28 mouse cellular contexts compared by ENCODE assay signal in the genomic region with DNA sequence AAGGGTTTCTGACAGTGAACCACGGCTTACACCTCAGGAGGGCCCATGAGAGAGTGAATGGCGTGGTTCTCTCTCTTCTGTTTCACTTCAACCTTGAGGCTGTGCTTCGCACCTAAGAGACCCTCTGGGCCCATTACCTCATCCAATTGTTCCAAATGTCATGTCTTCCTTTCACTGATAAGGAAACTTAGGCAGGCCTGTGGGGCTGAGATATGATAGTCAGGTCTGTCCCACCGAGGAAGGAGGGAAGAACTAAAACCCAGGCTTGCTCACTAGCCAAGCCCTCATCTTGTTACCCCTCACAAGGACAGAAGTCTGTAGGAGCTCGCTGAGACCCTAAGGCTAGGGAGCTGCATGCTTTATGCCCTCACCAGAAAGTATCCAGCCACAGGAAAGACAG. TPM values are rescaled to one million over a fixed set of nuclear protein-coding genes. Genes with fewer than 3 reads are reported as not detected.
DNase-seq lines count a peak whose midpoint lies in the region; ATAC-seq and TF ChIP-seq lines count a peak whose summit lies in the region.
"Had no signal": no experiment of that assay in that cellular context is flagged by ENCODE, and none has a peak within 500 bp of the region (broad histone marks: within the 10 kb centered on the region; RNA-seq: fewer than 3 reads in every experiment).

No protein-coding gene starts in this region.

- no peaks in the 10 kb centered on the region for H3K9me3 ChIP-seq in heart, embryonic 12.5 days (replicated peaks)
- no peaks in the 10 kb centered on the region for H3K9me3 ChIP-seq in liver, embryonic 11.5 days (ENCODE audit: control insufficient read depth, low read length)
- H3K9me3 ChIP-seq in liver, postnatal 0 days (ENCODE audit: low read length) = no peaks in the 10 kb centered on the region
- H3K9me3 ChIP-seq: embryonic facial prominence, embryonic 10.5 days; kidney, embryonic 15.5 days; limb, embryonic 15.5 days; midbrain, embryonic 13.5 days; neural tube, embryonic 12.5 days had no signal

- no peak overlapping the region for H3K4me3 ChIP-seq in heart, embryonic 12.5 days
- H3K4me3 ChIP-seq in liver, embryonic 11.5 days (ENCODE audit: low read depth, low read length) = no peak overlapping the region
- no peak overlapping the region for H3K4me3 ChIP-seq in liver, postnatal 0 days (ENCODE audit: low read depth, low read length)
- H3K4me3 ChIP-seq: embryonic facial prominence, embryonic 10.5 days; kidney, embryonic 15.5 days; limb, embryonic 15.5 days; midbrain, embryonic 13.5 days; neural tube, embryonic 12.5 days had no signal

- peak; percentile 88 for TF ChIP-seq EP300 in liver, postnatal 0 days (IDR thresholded peaks at IDR 0.05; ENCODE audit: low read depth)

- no peak overlapping the region for H3K27ac ChIP-seq in heart, embryonic 12.5 days (ENCODE audit: poor library complexity, severe bottlenecking)
- peak overlapping the region; percentile 79 for H3K27ac ChIP-seq in liver, embryonic 11.5 days (ENCODE audit: low read depth, low read length)
- H3K27ac ChIP-seq in liver, postnatal 0 days (ENCODE audit: low read depth) = peak overlapping the region; percentile 30; the same call in 1 of the 2 replicates
- H3K27ac ChIP-seq: embryonic facial prominence, embryonic 10.5 days; hindbrain, postnatal 0 days; kidney, embryonic 15.5 days; limb, embryonic 15.5 days; macrophage; midbrain, embryonic 13.5 days; neural tube, embryonic 12.5 days; stomach, postnatal 0 days had no signal

- no peak for TF ChIP-seq CTCF in liver, postnatal 0 days (IDR thresholded peaks at IDR 0.05; ENCODE audit: low read depth)

- 55% methylated on average over 5 of the region's 5 CpGs for WGBS in heart, embryonic 12.5 days
- 47% methylated on average over 5 of the region's 5 CpGs for WGBS in liver, embryonic 11.5 days
- 48% methylated on average over 5 of the region's 5 CpGs for WGBS in liver, postnatal 0 days (ENCODE audit: insufficient replicate concordance)

- H3K27me3 ChIP-seq in heart, embryonic 12.5 days (replicated peaks) = peaks cover 16% of the 10 kb centered on the region
- no peaks in the 10 kb centered on the region for H3K27me3 ChIP-seq in liver, embryonic 11.5 days (replicated peaks; ENCODE audit: control insufficient read depth, insufficient read depth, low read length)
- H3K27me3 ChIP-seq in liver, postnatal 0 days (ENCODE audit: insufficient read depth, low read length) = no peaks in the 10 kb centered on the region
- H3K27me3 ChIP-seq: kidney, embryonic 15.5 days; neural tube, embryonic 12.5 days had no signal

- no peak overlapping the region for H3K4me2 ChIP-seq in heart, embryonic 12.5 days
- H3K4me2 ChIP-seq in liver, embryonic 11.5 days = peak overlapping the region; percentile 54
- peak overlapping the region; percentile 30; the same call in 1 of the 2 replicates for H3K4me2 ChIP-seq in liver, postnatal 0 days (ENCODE audit: low read depth, low read length)
- H3K4me2 ChIP-seq: kidney, embryonic 15.5 days; limb, embryonic 15.5 days; midbrain, embryonic 13.5 days; neural tube, embryonic 12.5 days had no signal

- peak; percentile 35 for ATAC-seq in heart, embryonic 12.5 days (ENCODE audit: insufficient number of reproducible peaks, low FRiP score)
- ATAC-seq in liver, embryonic 11.5 days (replicated peaks; ENCODE audit: low FRiP score) = peak; percentile 86
- ATAC-seq in liver, postnatal 0 days = peak; percentile 71
- no peak for ATAC-seq in megakaryocyte, adult 5-6 weeks (ENCODE audit: poor library complexity, severe bottlenecking)
- ATAC-seq: CD4-positive, CD25-positive, alpha-beta regulatory T cell, adult 4 months had no signal

- no peak overlapping the region for H3K9ac ChIP-seq in heart, embryonic 12.5 days
- peak overlapping the region; percentile 30; the same call in 1 of the 2 replicates for H3K9ac ChIP-seq in liver, embryonic 11.5 days (ENCODE audit: low read depth, low read length)
- no peak overlapping the region; the same call in 1 of the 2 replicates for H3K9ac ChIP-seq in liver, postnatal 0 days (replicated peaks)
- H3K9ac ChIP-seq: kidney, embryonic 15.5 days; limb, embryonic 15.5 days; midbrain, embryonic 13.5 days; neural tube, embryonic 12.5 days had no signal

- DNase-seq in heart, postnatal 36 days = no peak
- DNase-seq in c-Kit-positive CD71-positive TER-119-negative erythroid progenitor cells, embryonic 14.5 days (ENCODE audit: low read depth) = peak; percentile 78
- no peak for DNase-seq in liver, embryonic 11.5 days (ENCODE audit: low spot score)
- no peak for DNase-seq in liver, postnatal 0 days
- no peak for DNase-seq in kidney, postnatal 4 days
- no peak for DNase-seq in ovary, postnatal 36 days (ENCODE audit: low spot score)
- DNase-seq: cerebellum, adult 9-10 months; kidney, adult 11 months; layer of hippocampus, adult 9-11 months; left cerebral cortex, postnatal 4 days; thymus, adult 2 months; thymus, postnatal 4 days had no signal

- H3K4me1 ChIP-seq in heart, embryonic 12.5 days (replicated peaks) = peaks cover 26% of the 10 kb centered on the region
- peaks cover 24% of the 10 kb centered on the region for H3K4me1 ChIP-seq in liver, embryonic 11.5 days (replicated peaks; ENCODE audit: control insufficient read depth, insufficient read depth, low read length)
- H3K4me1 ChIP-seq in liver, postnatal 0 days (ENCODE audit: insufficient read depth) = peaks cover 23% of the 10 kb centered on the region
- H3K4me1 ChIP-seq: embryonic facial prominence, embryonic 10.5 days; kidney, embryonic 15.5 days had no signal

- intact Hi-C loops in heart, postnatal 36 days (cut with DNase I) = loop anchor here (1.0 to 5.0 kb wide), 3 partner anchors 55 to 308 kb away; partner anchors contain the start of gene Atxn7l1

- no peaks in the 10 kb centered on the region for H3K36me3 ChIP-seq in heart, embryonic 12.5 days
- no peaks in the 10 kb centered on the region for H3K36me3 ChIP-seq in liver, embryonic 11.5 days (ENCODE audit: control insufficient read depth, insufficient read depth, low read length)
- H3K36me3 ChIP-seq in liver, postnatal 0 days (replicated peaks; ENCODE audit: insufficient read depth, low read length) = peaks cover 64% of the 10 kb centered on the region
- H3K36me3 ChIP-seq: embryonic facial prominence, embryonic 10.5 days; kidney, embryonic 15.5 days; limb, embryonic 15.5 days; midbrain, embryonic 13.5 days; neural tube, embryonic 12.5 days had no signal

RNA-seq across cellular contexts. Expression of gene Efcab10, which starts 59.7 kb away (rescaled TPM):
- not detected in 2 replicates for polyA plus RNA-seq in heart, embryonic 12.5 days (2016; fragmentation: Nextera tagmentation; extraction: Ambion mirVana)
- not detected for total RNA-seq in heart, postnatal 36 days (2021)
- polyA plus RNA-seq in liver, embryonic 11.5 days (2014; fragmentation: Nextera tagmentation; extraction: Ambion mirVana) = not detected in 2 replicates
- not detected in 2 replicates for polyA plus RNA-seq in liver, postnatal 0 days (2015; fragmentation: Nextera tagmentation; extraction: Ambion mirVana)
- not detected in 2 replicates for total RNA-seq in megakaryocyte, adult 5-6 weeks (2015)
- not detected in 2 replicates for total RNA-seq in megakaryocyte, adult 5-6 weeks (2017)
- total RNA-seq: adrenal gland, postnatal 4 days; gastrocnemius, adult 18-20 months; hindbrain, postnatal 0 days had no signal
- polyA plus RNA-seq: adrenal gland, adult 2 months; CD4-positive, CD25-positive, alpha-beta regulatory T cell, adult 4 months; heart, postnatal 0 days; large intestine, adult 2 months; limb, embryonic 15.5 days; macrophage; stomach, postnatal 0 days; thymus, adult 2 months had no signal
